In the genomic region with DNA sequence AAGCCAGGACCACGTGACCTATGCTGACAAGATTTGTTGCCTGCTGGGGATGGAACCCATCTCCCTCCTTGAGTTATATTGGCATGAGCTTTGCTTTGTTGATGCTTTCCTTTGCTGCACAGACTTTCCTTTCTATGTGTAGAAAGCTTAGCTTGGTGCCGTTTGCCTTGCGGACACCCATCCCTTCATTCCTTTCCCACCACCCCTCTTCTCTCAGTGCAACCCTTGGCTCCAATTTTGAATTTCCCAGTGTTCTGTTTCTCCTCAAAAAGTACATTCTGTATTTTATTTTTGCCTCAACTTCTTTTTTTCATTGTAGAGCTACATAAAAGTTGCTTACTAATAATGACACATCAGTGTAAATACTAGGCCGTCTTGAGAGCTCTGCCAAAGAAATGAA, we compare ENCODE assay signal across 25 mouse cellular contexts.
"Had no signal": no experiment of that assay in that cellular context is flagged by ENCODE, and none has a peak within 500 bp of the region (broad histone marks: within the 10 kb centered on the region; RNA-seq: fewer than 3 reads in every experiment).

No protein-coding gene starts in this region.

- H3K4me1 ChIP-seq: heart, embryonic 13.5 days; hindbrain, embryonic 13.5 days; hindbrain, embryonic 15.5 days; kidney, embryonic 15.5 days; limb, embryonic 13.5 days; limb, embryonic 15.5 days; liver, embryonic 12.5 days had no signal

- H3K36me3 ChIP-seq: heart, embryonic 13.5 days; heart, embryonic 15.5 days; hindbrain, embryonic 13.5 days; hindbrain, embryonic 15.5 days; kidney, embryonic 15.5 days; limb, embryonic 13.5 days; limb, embryonic 15.5 days; liver, embryonic 12.5 days had no signal

- H3K9me3 ChIP-seq: heart, embryonic 13.5 days; heart, embryonic 15.5 days; hindbrain, embryonic 13.5 days; hindbrain, embryonic 15.5 days; kidney, embryonic 15.5 days; limb, embryonic 13.5 days; limb, embryonic 15.5 days; liver, embryonic 12.5 days had no signal

- H3K4me2 ChIP-seq: heart, embryonic 11.5 days; heart, embryonic 13.5 days; heart, embryonic 15.5 days; hindbrain, embryonic 13.5 days; hindbrain, embryonic 15.5 days; kidney, embryonic 15.5 days; limb, embryonic 13.5 days; limb, embryonic 15.5 days; liver, embryonic 12.5 days had no signal

- DNase-seq: gastrocnemius, adult 2 months; gastrocnemius, postnatal 14 days; gastrocnemius, postnatal 36 days; heart, adult 18-20 months; heart, postnatal 14 days; heart, postnatal 36 days; kidney, adult 11 months; kidney, adult 2 months; kidney, adult 9 months; kidney, postnatal 14 days; kidney, postnatal 36 days; layer of hippocampus, adult 9-11 months; layer of hippocampus, postnatal 36 days; left cerebral cortex, postnatal 4 days had no signal

- ATAC-seq: hindbrain, postnatal 0 days; liver, embryonic 12.5 days had no signal

- H3K4me3 ChIP-seq: gastrocnemius, adult 2 months; heart, embryonic 13.5 days; heart, embryonic 15.5 days; hindbrain, embryonic 13.5 days; hindbrain, embryonic 15.5 days; kidney, embryonic 15.5 days; limb, embryonic 13.5 days; limb, embryonic 15.5 days; liver, embryonic 12.5 days had no signal

- H3K9ac ChIP-seq: heart, embryonic 13.5 days; heart, embryonic 15.5 days; hindbrain, embryonic 13.5 days; hindbrain, embryonic 15.5 days; kidney, embryonic 15.5 days; limb, embryonic 13.5 days; limb, embryonic 15.5 days; liver, embryonic 12.5 days had no signal

- H3K27ac ChIP-seq: gastrocnemius, adult 2 months; heart, embryonic 13.5 days; heart, embryonic 15.5 days; hindbrain, embryonic 13.5 days; hindbrain, embryonic 15.5 days; hindbrain, postnatal 0 days; kidney, embryonic 15.5 days; kidney, postnatal 0 days; limb, embryonic 13.5 days; limb, embryonic 15.5 days; liver, embryonic 12.5 days had no signal

- H3K27me3 ChIP-seq: heart, embryonic 13.5 days; heart, embryonic 15.5 days; hindbrain, embryonic 13.5 days; hindbrain, embryonic 15.5 days; kidney, embryonic 15.5 days; limb, embryonic 13.5 days; limb, embryonic 15.5 days; liver, embryonic 12.5 days had no signal
